Mouse (Mus musculus) neural tube, postnatal 0 days (tissue): ENCODE data around the gene Epdr1. TPM values are rescaled to one million over a fixed set of nuclear protein-coding genes. Genes with fewer than 3 reads are reported as not detected.

Experiments used
- polyA plus RNA-seq: library from polyadenylated mRNA; unstranded; fragments of >200 nt; fragmentation: Nextera tagmentation; extraction: Ambion mirVana; gene quantifications from 2 replicates; pipeline ENCODE4 v1.2.1, GENCODE M21; 2015

The Epdr1 gene
- polyA plus RNA-seq: 36.2 and 45.0 TPM in 2 replicates

DNA sequence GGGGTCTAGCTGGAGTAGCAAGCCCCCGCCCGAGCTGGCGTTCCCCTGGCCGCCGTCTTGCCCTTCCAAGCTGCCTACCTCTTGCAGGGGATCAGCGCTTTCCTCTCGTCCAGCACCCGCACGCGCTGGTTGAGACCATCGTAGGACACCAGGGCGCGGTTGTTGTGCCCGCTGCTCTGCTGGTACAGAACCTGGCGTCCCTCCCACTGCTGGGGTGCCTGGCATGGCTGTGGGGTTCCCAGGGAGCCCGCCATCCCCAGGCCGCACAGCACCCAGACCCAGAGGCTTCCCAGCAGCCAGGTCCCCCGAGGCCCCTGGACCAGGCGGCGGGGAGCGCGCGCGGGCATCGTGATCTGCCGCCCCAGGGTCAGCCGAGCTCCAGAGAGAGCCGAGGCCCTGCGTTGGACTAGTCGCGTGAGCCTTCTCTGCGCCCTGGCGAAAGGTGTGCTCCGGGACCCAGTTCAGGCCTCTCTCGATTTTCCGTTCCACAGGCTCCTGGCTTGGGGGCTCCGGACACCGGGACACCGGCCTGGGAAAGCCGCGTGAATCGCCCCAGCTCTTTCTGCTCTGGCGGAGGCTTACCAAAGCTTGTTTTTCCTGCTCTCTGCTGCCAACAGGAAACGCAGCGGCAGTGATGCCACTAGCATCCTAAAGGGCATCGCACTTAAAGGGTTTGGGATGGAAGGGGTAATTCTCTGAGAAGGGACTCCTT, at the start of gene Epdr1:
Epdr1 (minus strand) TSS at position 712 of the 712 bp plus-strand sequence.

DNA sequence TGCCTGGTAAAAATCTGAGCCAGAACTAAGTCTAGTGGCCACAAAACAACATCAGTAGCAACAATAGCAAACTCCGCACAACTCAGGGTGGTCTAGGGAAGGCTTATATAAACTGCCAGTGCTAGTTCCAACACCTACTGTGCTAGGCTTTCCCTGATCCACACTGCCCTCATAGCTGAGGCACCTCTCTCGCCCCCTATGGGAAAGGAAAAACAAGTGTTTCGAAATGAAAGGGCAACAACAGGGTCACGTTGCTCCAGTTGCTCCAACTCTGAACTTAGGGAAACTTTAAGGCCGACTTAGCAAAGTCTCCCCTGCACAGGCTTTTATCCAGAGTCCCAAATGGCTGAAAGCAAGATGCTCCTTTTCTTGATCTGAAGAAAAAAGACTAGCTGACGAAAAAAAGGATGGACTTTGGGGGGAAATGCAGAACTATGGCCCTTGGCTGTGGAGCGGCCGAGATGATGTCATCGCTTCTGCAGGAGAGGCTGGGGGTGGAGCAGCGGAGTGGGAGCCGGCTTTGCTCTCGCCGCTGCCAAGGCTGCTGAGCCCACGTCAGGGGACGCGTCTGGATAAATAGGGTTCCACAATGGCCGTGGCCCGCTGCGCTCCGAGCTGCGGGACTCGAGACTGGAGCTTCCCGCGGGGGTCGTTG, 3.0 kb upstream of the Epdr1 start, which contains the start of gene Sfrp4:
Sfrp4 (plus strand) TSS at position 532 of the 655 bp plus-strand sequence.

Other genes with a start within 250 kb of the Epdr1 start
- gene Stard3nl, start 224.1 kb downstream of the Epdr1 start, polyA plus RNA-seq: 199 and 201 TPM in 2 replicates
- 3.3 and 3.8 TPM in 2 replicates for gene Sfrp4, start 3.2 kb upstream of the Epdr1 start, polyA plus RNA-seq
- not detected in 2 replicates for gene Nme8, start 77.9 kb upstream of the Epdr1 start, polyA plus RNA-seq
- 0.10 TPM in 1 of 2 replicates, not detected in the other for gene Gpr141, start 204.3 kb upstream of the Epdr1 start, polyA plus RNA-seq